Mouse (Mus musculus) heart, embryonic 11.5 days (tissue): ENCODE data around the gene Wnt7b. TPM values are rescaled to one million over a fixed set of nuclear protein-coding genes. Genes with fewer than 3 reads are reported as not detected.

Source experiments
- ATAC-seq: fragments of 200-750 bp; cut with Nextera tagmentation; replicated peaks from 2 replicates; pipeline ENCODE4 v1.8.0; 2017; ENCODE audit warnings: moderate library complexity; ENCODE audit not compliant: insufficient number of reproducible peaks, low FRiP score, low TSS enrichment
- H3K27ac ChIP-seq: fragments of 300-500 bp; sonication (generic); 2 replicates; pipeline ENCODE4 v1.5.1; 2014; ENCODE audit warnings: mild to moderate bottlenecking, low read depth, low read length
- H3K27me3 ChIP-seq: fragments of 300-500 bp; sonication (generic); 2 replicates; pipeline ENCODE4 v1.6.1; 2014; ENCODE audit warnings: mild to moderate bottlenecking, low read length, mixed read lengths; ENCODE audit not compliant: control insufficient read depth, insufficient read depth
- H3K36me3 ChIP-seq: fragments of 300-500 bp; sonication (generic); 2 replicates; pipeline ENCODE4 v1.6.1; 2014; ENCODE audit warnings: mild to moderate bottlenecking, low read length, moderate library complexity, mixed read lengths; ENCODE audit not compliant: control insufficient read depth, insufficient read depth
- H3K4me1 ChIP-seq: fragments of 300-500 bp; sonication (generic); 2 replicates; pipeline ENCODE4 v1.6.1; 2014; ENCODE audit warnings: low read length; ENCODE audit not compliant: control insufficient read depth, insufficient read depth
- H3K4me2 ChIP-seq: fragments of 300-500 bp; sonication (generic); 2 replicates; pipeline ENCODE4 v1.6.1; 2014; ENCODE audit warnings: mild to moderate bottlenecking, moderate library complexity
- H3K4me3 ChIP-seq: fragments of 300-500 bp; sonication (generic); 2 replicates; pipeline ENCODE4 v1.5.1; 2014; ENCODE audit warnings: low read depth, low read length
- H3K9ac ChIP-seq: fragments of 300-500 bp; sonication (generic); 2 replicates; pipeline ENCODE4 v1.6.1; 2014; ENCODE audit warnings: mild to moderate bottlenecking, low read depth, low read length, moderate library complexity
- H3K9me3 ChIP-seq: fragments of 300-500 bp; sonication (generic); replicated peaks from 2 replicates; pipeline ENCODE4 v1.6.1; 2016; ENCODE audit warnings: low read length; ENCODE audit not compliant: control insufficient read depth
- WGBS: fragments of 180-500 bp; shearing (Covaris S2); extraction: QIAGEN DNeasy Blood & Tissue Kit; methylation state at CpG from one replicate; pipeline ENCODE4 v1.1.7; 2014; ENCODE audit not compliant: insufficient replicate concordance; 5-methylcytosine and 5-hydroxymethylcytosine counted together
- polyA plus RNA-seq: library from polyadenylated mRNA; unstranded; fragments of >200 nt; fragmentation: Nextera tagmentation; extraction: Ambion mirVana; gene quantifications from 2 replicates; pipeline ENCODE4 v1.2.1, GENCODE M21; 2014

Wnt7b gene
- polyA plus RNA-seq, 1 experiment from 2014 or later = 1.5 TPM

GRCm38 (mm10) chr15:85497981-85498475 is 84.2 kb downstream of the Wnt7b start:
- no peaks in the 10 kb centered on the region for H3K4me1 ChIP-seq
- no peak overlapping the region for H3K4me2 ChIP-seq
- H3K36me3 ChIP-seq = no peaks in the 10 kb centered on the region
- H3K9ac ChIP-seq = no peak overlapping the region
- no peaks in the 10 kb centered on the region for H3K9me3 ChIP-seq
- H3K27ac ChIP-seq = no peak overlapping the region
- WGBS = 56% methylated on average over 10 of the region's 10 CpGs
- H3K4me3 ChIP-seq = no peak overlapping the region
- H3K27me3 ChIP-seq = peaks cover 43% of the 10 kb centered on the region
- ATAC-seq = no peak

GRCm38 (mm10) chr15:85497548-85497947 is 84.7 kb downstream of the Wnt7b start:
- Histone ChIP-seq H3K4me1 (no peaks in the 10 kb centered on the region), H3K4me2 (no peak overlapping the region), H3K27me3 (peaks cover 43% of the 10 kb centered on the region), H3K36me3 (no peaks in the 10 kb centered on the region), H3K27ac (no peak overlapping the region), H3K9me3 (no peaks in the 10 kb centered on the region), H3K4me3 (no peak overlapping the region), H3K9ac (no peak overlapping the region)
- ATAC-seq = no peak
- WGBS = 85% methylated on average over 4 of the region's 4 CpGs

GRCm38 (mm10) chr15:85494163-85494621 is 88.1 kb downstream of the Wnt7b start:
- H3K36me3 ChIP-seq = no peaks in the 10 kb centered on the region
- no peak overlapping the region for H3K4me3 ChIP-seq
- no peak overlapping the region for H3K27ac ChIP-seq
- H3K4me1 ChIP-seq = no peaks in the 10 kb centered on the region
- no peak for ATAC-seq
- H3K9ac ChIP-seq = no peak overlapping the region
- H3K9me3 ChIP-seq = no peaks in the 10 kb centered on the region
- peaks cover 45% of the 10 kb centered on the region for H3K27me3 ChIP-seq
- H3K4me2 ChIP-seq = no peak overlapping the region
- WGBS = 3% methylated on average over 11 of the region's 11 CpGs

- no peak overlapping the region for H3K27ac ChIP-seq
- H3K9me3 ChIP-seq = no peaks in the 10 kb centered on the region
- no peak for ATAC-seq
- H3K4me2 ChIP-seq = no peak overlapping the region
- H3K36me3 ChIP-seq = no peaks in the 10 kb centered on the region
- H3K4me3 ChIP-seq = no peak overlapping the region
- no peak overlapping the region for H3K9ac ChIP-seq
- peaks cover 22% of the 10 kb centered on the region; the same call in 1 of the 2 replicates for H3K27me3 ChIP-seq
- H3K4me1 ChIP-seq = no peaks in the 10 kb centered on the region
- WGBS = 80% methylated on average over 7 of the region's 7 CpGs
Observed at GRCm38 (mm10) chr15:85489751-85490150, 92.5 kb downstream of the Wnt7b start.

- no peak overlapping the region for H3K4me3 ChIP-seq
- H3K27me3 ChIP-seq = peaks cover 15% of the 10 kb centered on the region; the same call in 1 of the 2 replicates
- H3K36me3 ChIP-seq = no peaks in the 10 kb centered on the region
- no peak overlapping the region for H3K9ac ChIP-seq
- H3K27ac ChIP-seq = no peak overlapping the region
- H3K9me3 ChIP-seq = no peaks in the 10 kb centered on the region
- no peak for ATAC-seq
- 75% methylated on average over 10 of the region's 10 CpGs for WGBS
- H3K4me2 ChIP-seq = no peak overlapping the region
- H3K4me1 ChIP-seq = no peaks in the 10 kb centered on the region
Observed at GRCm38 (mm10) chr15:85488900-85489299, 93.4 kb downstream of the Wnt7b start.

Other genes starting within 250 kb of the Wnt7b start
- 257 and 282 TPM in 2 replicates for gene Atxn10, start 246.2 kb downstream of the Wnt7b start, polyA plus RNA-seq
- not detected in 2 replicates for gene 7530416G11Rik, start 79.2 kb downstream of the Wnt7b start, polyA plus RNA-seq
- gene Ppara, start 152.5 kb upstream of the Wnt7b start, polyA plus RNA-seq = 1.7 and 2.8 TPM in 2 replicates
- gene Cdpf1, start 229.2 kb upstream of the Wnt7b start, polyA plus RNA-seq = 37.1 and 41.5 TPM in 2 replicates
- gene Pkdrej, start 239.3 kb upstream of the Wnt7b start, polyA plus RNA-seq = 0.14 TPM in 2 replicates
- 2.7 and 4.0 TPM in 2 replicates for gene Ttc38, start 249.8 kb upstream of the Wnt7b start, polyA plus RNA-seq